Mouse (Mus musculus): ENCODE measurements around the gene Fyn. TPM values are rescaled to one million over a fixed set of nuclear protein-coding genes. Genes with fewer than 3 reads are reported as not detected.
A peak's percentile ranks its signal among the peaks of the same experiment; 100 is the strongest.

Gene Fyn
- polyA plus RNA-seq, 1 experiment from 2014 or later = 42.7 TPM

- ATAC-seq (replicated peaks; ENCODE audit: low FRiP score) = no peak
- no peak for DNase-seq (ENCODE audit: low spot score)
These were observed 202.4 kb downstream of the Fyn start for GRCm38 (mm10) chr10:39571011-39571410.

GRCm38 (mm10) chr10:39572050-39572671 lies 203.5 kb downstream of the Fyn start:
- DNase-seq (ENCODE audit: low spot score) = no peak

More at GRCm38 (mm10) chr10:39571011-39571410, 202.4 kb downstream of the Fyn start:
- Histone ChIP-seq H3K36me3 (ENCODE audit: control insufficient read depth, insufficient read depth, low read length) (no peaks in the 10 kb centered on the region), H3K4me2 (ENCODE audit: low read depth, low read length, severe bottlenecking) (no peak overlapping the region), H3K27me3 (ENCODE audit: control insufficient read depth, insufficient read depth, low read length) (no peaks in the 10 kb centered on the region), H3K4me3 (ENCODE audit: low read depth, low read length) (no peak overlapping the region), H3K4me1 (replicated peaks; ENCODE audit: control insufficient read depth, insufficient read depth, low read length) (peaks cover 8% of the 10 kb centered on the region; the same call in 1 of the 2 replicates), H3K9ac (ENCODE audit: low read length) (no peak overlapping the region), H3K9me3 (ENCODE audit: control insufficient read depth, low read length) (no peaks in the 10 kb centered on the region), H3K27ac (ENCODE audit: low read depth, low read length) (no peak overlapping the region)
- 66% methylated on average over 7 of the region's 7 CpGs for WGBS

DNA sequence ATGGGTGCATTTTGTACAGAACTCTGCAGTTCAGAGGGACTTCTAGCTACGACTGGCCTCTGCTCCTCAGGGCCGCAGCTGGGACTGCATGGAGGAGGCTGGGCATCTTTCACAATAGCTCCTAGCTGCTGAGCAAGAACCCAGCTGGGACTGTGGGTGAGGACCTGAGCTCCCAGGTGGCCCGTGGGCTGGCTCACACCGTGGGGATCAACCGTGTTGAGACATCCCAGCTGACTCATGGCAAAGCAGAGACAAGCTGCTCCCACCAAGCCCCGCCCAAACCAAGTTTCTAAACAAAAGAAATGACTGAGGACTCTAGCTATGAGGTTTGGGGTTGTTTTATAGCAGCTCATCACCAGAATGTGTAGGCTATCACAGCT lies 204.0 kb downstream of the Fyn start:
- 53% methylated on average over 6 of the region's 6 CpGs for WGBS
- Histone ChIP-seq H3K9me3 (ENCODE audit: control insufficient read depth, low read length) (no peaks in the 10 kb centered on the region), H3K4me2 (ENCODE audit: low read depth, low read length, severe bottlenecking) (no peak overlapping the region), H3K9ac (ENCODE audit: low read length) (no peak overlapping the region), H3K4me1 (replicated peaks; ENCODE audit: control insufficient read depth, insufficient read depth, low read length) (peaks cover 8% of the 10 kb centered on the region; the same call in 1 of the 2 replicates), H3K27ac (ENCODE audit: low read depth, low read length) (no peak overlapping the region), H3K4me3 (ENCODE audit: low read depth, low read length) (no peak overlapping the region), H3K27me3 (ENCODE audit: control insufficient read depth, insufficient read depth, low read length) (no peaks in the 10 kb centered on the region), H3K36me3 (ENCODE audit: control insufficient read depth, insufficient read depth, low read length) (no peaks in the 10 kb centered on the region)
- no peak for DNase-seq (ENCODE audit: low spot score)
- ATAC-seq (replicated peaks; ENCODE audit: low FRiP score) = no peak; the same call in 1 of the 2 replicates

More at GRCm38 (mm10) chr10:39572050-39572671, 203.5 kb downstream of the Fyn start:
- 69% methylated on average over 9 of the region's 9 CpGs for WGBS
- no peaks in the 10 kb centered on the region for H3K36me3 ChIP-seq (ENCODE audit: control insufficient read depth, insufficient read depth, low read length)
- H3K9ac ChIP-seq (ENCODE audit: low read length) = no peak overlapping the region
- H3K4me3 ChIP-seq (ENCODE audit: low read depth, low read length) = no peak overlapping the region
- no peak overlapping the region for H3K4me2 ChIP-seq (ENCODE audit: low read depth, low read length, severe bottlenecking)
- no peak; the same call in 1 of the 2 replicates for ATAC-seq (replicated peaks; ENCODE audit: low FRiP score)
- no peaks in the 10 kb centered on the region for H3K27me3 ChIP-seq (ENCODE audit: control insufficient read depth, insufficient read depth, low read length)
- H3K9me3 ChIP-seq (ENCODE audit: control insufficient read depth, low read length) = no peaks in the 10 kb centered on the region
- H3K4me1 ChIP-seq (replicated peaks; ENCODE audit: control insufficient read depth, insufficient read depth, low read length) = peaks cover 8% of the 10 kb centered on the region; the same call in 1 of the 2 replicates
- H3K27ac ChIP-seq (ENCODE audit: low read depth, low read length) = no peak overlapping the region

GRCm38 (mm10) chr10:39576466-39576865 lies 207.8 kb downstream of the Fyn start:
- Histone ChIP-seq H3K4me1 (replicated peaks; ENCODE audit: control insufficient read depth, insufficient read depth, low read length) (peaks cover 4% of the 10 kb centered on the region; the same call in 1 of the 2 replicates), H3K27ac (ENCODE audit: low read depth, low read length) (no peak overlapping the region), H3K36me3 (ENCODE audit: control insufficient read depth, insufficient read depth, low read length) (no peaks in the 10 kb centered on the region), H3K27me3 (ENCODE audit: control insufficient read depth, insufficient read depth, low read length) (no peaks in the 10 kb centered on the region), H3K9me3 (ENCODE audit: control insufficient read depth, low read length) (no peaks in the 10 kb centered on the region), H3K4me3 (ENCODE audit: low read depth, low read length) (no peak overlapping the region), H3K4me2 (ENCODE audit: low read depth, low read length, severe bottlenecking) (no peak overlapping the region), H3K9ac (ENCODE audit: low read length) (no peak overlapping the region)
- DNase-seq (ENCODE audit: low spot score) (no peak), ATAC-seq (replicated peaks; ENCODE audit: low FRiP score) (no peak)
- WGBS = 84% methylated on average over 6 of the region's 6 CpGs

GRCm38 (mm10) chr10:39580477-39580876 lies 211.8 kb downstream of the Fyn start:
- H3K27ac ChIP-seq (ENCODE audit: low read depth, low read length) = no peak overlapping the region
- H3K36me3 ChIP-seq (ENCODE audit: control insufficient read depth, insufficient read depth, low read length) = no peaks in the 10 kb centered on the region
- H3K4me3 ChIP-seq (ENCODE audit: low read depth, low read length) = no peak overlapping the region
- H3K27me3 ChIP-seq (ENCODE audit: control insufficient read depth, insufficient read depth, low read length) = no peaks in the 10 kb centered on the region
- ATAC-seq (replicated peaks; ENCODE audit: low FRiP score) (no peak), DNase-seq (ENCODE audit: low spot score) (no peak)
- 76% methylated on average over 8 of the region's 8 CpGs for WGBS
- H3K4me1 ChIP-seq (replicated peaks; ENCODE audit: control insufficient read depth, insufficient read depth, low read length) = no peaks in the 10 kb centered on the region; the same call in 1 of the 2 replicates
- H3K9me3 ChIP-seq (ENCODE audit: control insufficient read depth, low read length) = no peaks in the 10 kb centered on the region
- no peak overlapping the region for H3K4me2 ChIP-seq (ENCODE audit: low read depth, low read length, severe bottlenecking)
- no peak overlapping the region for H3K9ac ChIP-seq (ENCODE audit: low read length)

DNA sequence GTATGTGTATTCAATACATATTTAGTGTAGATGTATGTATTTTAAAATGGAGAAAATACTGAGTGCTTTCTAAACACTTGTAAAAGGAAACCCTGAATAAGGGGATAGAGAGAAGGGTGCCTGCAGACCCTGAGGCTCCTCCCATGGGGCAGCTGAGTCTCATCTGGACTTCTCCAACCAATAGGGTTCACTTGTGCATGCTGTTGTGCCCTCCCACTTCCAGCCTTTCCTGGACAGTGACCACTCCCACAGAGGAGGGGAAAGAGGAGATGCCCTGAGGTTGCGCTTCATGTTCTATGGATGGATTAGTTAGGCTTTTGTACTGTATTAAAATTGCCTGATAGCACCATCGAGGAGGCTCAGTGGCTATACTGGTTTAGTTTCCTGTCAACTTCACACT lies 213.7 kb downstream of the Fyn start:
- no peaks in the 10 kb centered on the region for H3K27me3 ChIP-seq (ENCODE audit: control insufficient read depth, insufficient read depth, low read length)
- H3K9ac ChIP-seq (ENCODE audit: low read length) = no peak overlapping the region
- DNase-seq (ENCODE audit: low spot score) (no peak), ATAC-seq (replicated peaks; ENCODE audit: low FRiP score) (no peak)
- no peak overlapping the region for H3K27ac ChIP-seq (ENCODE audit: low read depth, low read length)
- H3K9me3 ChIP-seq (ENCODE audit: control insufficient read depth, low read length) = no peaks in the 10 kb centered on the region
- H3K4me1 ChIP-seq (replicated peaks; ENCODE audit: control insufficient read depth, insufficient read depth, low read length) = peaks cover 3% of the 10 kb centered on the region; the same call in 1 of the 2 replicates
- no peak overlapping the region for H3K4me2 ChIP-seq (ENCODE audit: low read depth, low read length, severe bottlenecking)
- 82% methylated on average over 2 of the region's 2 CpGs for WGBS
- H3K36me3 ChIP-seq (ENCODE audit: control insufficient read depth, insufficient read depth, low read length) = no peaks in the 10 kb centered on the region
- no peak overlapping the region for H3K4me3 ChIP-seq (ENCODE audit: low read depth, low read length)

DNA sequence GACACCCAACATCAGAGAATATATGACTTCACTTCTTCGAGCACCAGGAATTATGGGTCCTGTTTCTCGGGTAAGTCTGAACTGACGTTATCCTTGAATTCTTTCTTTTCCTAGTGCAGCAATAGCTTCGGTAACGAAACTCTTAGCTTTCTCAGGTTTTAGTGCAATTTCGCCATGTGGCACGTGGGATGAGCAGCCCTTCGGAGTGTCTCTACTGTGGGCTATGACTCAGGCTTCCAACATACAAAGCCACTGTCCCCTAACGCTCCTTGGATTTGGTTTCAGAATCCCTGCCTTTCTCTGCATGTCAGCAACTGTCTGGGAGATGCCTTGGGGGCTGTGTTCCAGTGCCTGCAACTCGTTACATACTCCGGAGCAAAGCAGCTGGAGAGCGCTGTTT lies 215.1 kb downstream of the Fyn start:
- no peaks in the 10 kb centered on the region for H3K36me3 ChIP-seq (ENCODE audit: control insufficient read depth, insufficient read depth, low read length)
- peaks cover 5% of the 10 kb centered on the region; the same call in 1 of the 2 replicates for H3K4me1 ChIP-seq (replicated peaks; ENCODE audit: control insufficient read depth, insufficient read depth, low read length)
- WGBS = 84% methylated on average over 12 of the region's 12 CpGs
- DNase-seq (ENCODE audit: low spot score) (no peak), ATAC-seq (replicated peaks; ENCODE audit: low FRiP score) (no peak)
- no peak overlapping the region for H3K4me3 ChIP-seq (ENCODE audit: low read depth, low read length)
- no peak overlapping the region for H3K4me2 ChIP-seq (ENCODE audit: low read depth, low read length, severe bottlenecking)
- H3K27ac ChIP-seq (ENCODE audit: low read depth, low read length) = no peak overlapping the region
- H3K9me3 ChIP-seq (ENCODE audit: control insufficient read depth, low read length) = no peaks in the 10 kb centered on the region
- no peaks in the 10 kb centered on the region for H3K27me3 ChIP-seq (ENCODE audit: control insufficient read depth, insufficient read depth, low read length)
- no peak overlapping the region for H3K9ac ChIP-seq (ENCODE audit: low read length)

- no peak overlapping the region for H3K4me3 ChIP-seq (ENCODE audit: low read depth, low read length)
- peaks cover 5% of the 10 kb centered on the region; the same call in 1 of the 2 replicates for H3K4me1 ChIP-seq (replicated peaks; ENCODE audit: control insufficient read depth, insufficient read depth, low read length)
- 75% methylated on average over 5 of the region's 5 CpGs for WGBS
- no peak overlapping the region for H3K27ac ChIP-seq (ENCODE audit: low read depth, low read length)
- H3K36me3 ChIP-seq (ENCODE audit: control insufficient read depth, insufficient read depth, low read length) = no peaks in the 10 kb centered on the region
- no peak overlapping the region for H3K9ac ChIP-seq (ENCODE audit: low read length)
- DNase-seq (ENCODE audit: low spot score) = peak; percentile 29
- no peaks in the 10 kb centered on the region for H3K27me3 ChIP-seq (ENCODE audit: control insufficient read depth, insufficient read depth, low read length)
- H3K4me2 ChIP-seq (ENCODE audit: low read depth, low read length, severe bottlenecking) = no peak overlapping the region
- no peak for ATAC-seq (replicated peaks; ENCODE audit: low FRiP score)
- no peaks in the 10 kb centered on the region for H3K9me3 ChIP-seq (ENCODE audit: control insufficient read depth, low read length)
These were observed 218.8 kb downstream of the Fyn start for GRCm38 (mm10) chr10:39587290-39587925.

Measured in forebrain, embryonic 11.5 days (tissue).